Mouse (Mus musculus): ENCODE results near the gene Tmem170. TPM values are rescaled to one million over a fixed set of nuclear protein-coding genes. Genes with fewer than 3 reads are reported as not detected.
"Not testable (repeated sequence)": the region's sequence is repeated elsewhere in the genome, so short reads cannot be mapped to it uniquely, and the experiment has no call there.

The Tmem170 gene
- total RNA-seq, 1 experiment from 2014 or later, result 0.95 TPM

DNA sequence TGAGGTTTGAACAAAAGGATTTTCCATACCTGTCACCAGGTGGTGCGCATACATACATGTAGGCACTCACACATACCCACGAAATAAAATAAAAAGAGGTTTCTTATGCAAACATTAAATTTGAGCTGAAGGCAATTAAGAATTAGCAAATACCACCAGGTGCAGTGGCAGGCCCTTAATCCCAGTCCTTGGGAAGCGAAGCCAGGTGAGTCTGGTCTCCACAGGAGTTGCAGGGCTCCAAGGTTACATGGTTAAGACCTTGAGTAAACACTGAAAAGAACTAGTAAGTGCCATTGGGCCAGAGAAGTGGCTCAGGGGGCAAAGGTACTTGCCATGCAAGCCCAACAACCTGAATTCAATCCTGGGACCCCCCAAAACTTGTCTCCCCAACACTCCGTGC is 7.1 kb upstream of the Tmem170 start:
- ATAC-seq (replicated peaks; ENCODE audit: insufficient number of reproducible peaks, low FRiP score, low TSS enrichment, poor library complexity, severe bottlenecking), result no peak

DNA sequence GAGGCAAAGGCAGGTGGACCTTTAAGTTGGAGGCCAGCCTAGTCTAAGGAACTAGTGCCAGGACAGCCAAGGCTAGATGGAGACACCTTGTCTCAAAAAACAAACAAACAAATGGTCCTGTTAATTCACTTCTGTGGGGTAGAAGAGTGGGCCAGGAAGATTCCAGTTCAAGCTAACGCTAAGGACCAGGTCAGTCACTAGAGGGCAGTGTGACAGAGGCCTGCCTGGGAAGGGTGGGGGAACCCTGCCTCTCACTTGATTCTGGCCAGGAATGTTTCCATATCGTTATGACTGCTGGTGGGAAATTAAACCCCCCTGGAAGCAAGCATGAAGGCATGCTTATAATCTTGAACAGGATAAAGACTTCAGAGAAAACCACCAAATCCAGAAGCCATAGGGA is 5.0 kb upstream of the Tmem170 start:
- peak; percentile 62; the same call in 1 of the 2 replicates for ATAC-seq (replicated peaks; ENCODE audit: insufficient number of reproducible peaks, low FRiP score, low TSS enrichment, poor library complexity, severe bottlenecking)

DNA sequence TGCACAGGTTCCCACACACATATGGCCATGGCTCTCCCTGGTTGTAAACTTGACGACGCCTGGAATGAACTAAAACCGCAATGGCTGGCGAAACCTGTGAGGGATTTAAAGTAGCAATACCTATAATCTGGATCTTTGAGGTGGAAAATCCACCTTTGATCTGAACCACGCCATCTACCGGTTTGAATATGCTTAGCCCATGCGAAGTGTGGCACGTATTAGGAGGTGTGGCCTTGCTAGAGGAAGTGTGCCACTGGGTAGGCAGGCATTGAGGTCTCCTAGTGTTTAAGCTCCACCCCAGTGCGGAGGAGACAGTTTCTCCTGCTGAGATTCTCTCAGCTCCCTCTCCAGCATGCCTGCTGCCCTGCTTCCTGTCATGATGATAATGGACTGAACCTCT is 1.2 kb upstream of the Tmem170 start:
- ATAC-seq (replicated peaks; ENCODE audit: insufficient number of reproducible peaks, low FRiP score, low TSS enrichment, poor library complexity, severe bottlenecking), result no peak

DNA sequence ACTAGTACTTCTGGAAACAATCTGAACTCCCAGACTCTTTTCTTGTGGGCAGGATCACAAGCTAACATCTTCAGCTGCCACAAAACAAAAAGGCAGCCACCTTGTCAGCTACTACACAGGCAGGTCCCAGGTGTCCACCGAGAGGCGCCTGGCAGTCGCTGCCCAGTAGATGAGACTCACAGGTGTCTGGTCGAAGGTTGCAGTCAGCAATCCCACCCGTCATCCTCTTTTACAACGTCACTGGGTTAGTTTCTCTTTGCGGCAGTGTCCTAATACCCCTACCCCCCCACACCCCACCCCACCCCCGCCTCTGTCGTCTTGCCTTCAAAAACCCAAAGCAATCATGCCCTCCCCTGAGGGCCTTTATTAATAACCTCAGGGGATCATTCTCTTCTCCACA is 792 bp downstream of the Tmem170 start:
- no peak for ATAC-seq (replicated peaks; ENCODE audit: insufficient number of reproducible peaks, low FRiP score, low TSS enrichment, poor library complexity, severe bottlenecking)

DNA sequence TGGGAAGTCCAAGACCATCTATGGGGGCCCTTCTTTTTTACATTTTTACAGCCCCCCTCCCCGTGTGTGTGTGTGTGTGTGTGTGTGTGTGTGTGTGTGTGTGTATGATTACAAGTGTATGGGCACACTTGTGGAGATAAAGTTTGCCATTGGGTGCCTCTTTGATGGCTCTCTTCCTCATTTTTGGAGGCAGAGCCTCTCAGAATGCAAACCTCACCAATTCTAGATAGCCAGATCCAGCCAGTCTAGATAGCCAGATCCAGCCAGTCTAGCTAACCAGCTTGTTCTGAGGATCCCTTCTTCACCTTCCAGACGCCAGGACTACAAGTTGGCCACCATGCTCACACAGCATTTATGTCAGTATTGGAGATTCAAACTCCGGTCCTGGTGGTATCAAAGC is 5.3 kb downstream of the Tmem170 start:
- ATAC-seq (replicated peaks; ENCODE audit: insufficient number of reproducible peaks, low FRiP score, low TSS enrichment, poor library complexity, severe bottlenecking), result no peak

DNA sequence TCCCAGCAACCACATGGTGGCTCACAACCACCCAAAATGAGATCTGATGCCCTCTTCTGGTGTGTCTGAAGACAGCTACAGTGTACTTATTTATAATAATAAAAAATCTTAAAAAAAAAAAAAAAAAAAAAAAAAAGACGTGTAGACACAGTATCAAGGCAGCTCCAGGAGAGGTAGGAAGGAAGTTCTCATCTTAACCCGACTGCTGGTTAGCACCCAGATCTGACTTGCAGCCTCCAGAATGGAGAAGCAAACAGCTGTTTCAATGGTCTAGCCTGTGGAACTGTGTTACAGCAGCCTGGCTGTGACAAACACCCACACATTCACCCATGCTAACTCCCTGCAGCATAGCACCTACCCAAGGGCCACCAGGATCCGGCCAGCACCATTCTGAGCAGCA is 6.2 kb downstream of the Tmem170 start:
- ATAC-seq (replicated peaks; ENCODE audit: insufficient number of reproducible peaks, low FRiP score, low TSS enrichment, poor library complexity, severe bottlenecking), result no peak

DNA sequence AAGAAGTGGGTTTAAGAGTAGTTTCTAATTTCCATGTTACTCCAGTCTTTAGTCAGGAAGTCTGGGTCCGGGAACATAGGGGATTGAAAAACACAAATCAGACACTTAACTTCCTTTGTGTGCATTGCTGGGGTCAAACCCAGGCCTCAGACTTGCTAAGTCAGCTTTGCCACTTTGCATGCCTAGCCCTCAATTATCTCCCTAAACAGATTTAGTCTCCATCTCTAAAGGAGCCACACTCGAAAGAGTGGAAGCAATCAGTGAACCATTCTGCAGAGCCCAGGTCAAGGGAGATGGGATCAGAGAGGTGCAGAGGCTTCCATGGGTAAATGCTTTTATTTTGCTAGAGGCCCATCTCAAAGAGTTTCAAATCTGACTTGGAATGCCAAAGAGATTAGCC is 7.9 kb downstream of the Tmem170 start:
- ATAC-seq (replicated peaks; ENCODE audit: insufficient number of reproducible peaks, low FRiP score, low TSS enrichment, poor library complexity, severe bottlenecking), result no peak

DNA sequence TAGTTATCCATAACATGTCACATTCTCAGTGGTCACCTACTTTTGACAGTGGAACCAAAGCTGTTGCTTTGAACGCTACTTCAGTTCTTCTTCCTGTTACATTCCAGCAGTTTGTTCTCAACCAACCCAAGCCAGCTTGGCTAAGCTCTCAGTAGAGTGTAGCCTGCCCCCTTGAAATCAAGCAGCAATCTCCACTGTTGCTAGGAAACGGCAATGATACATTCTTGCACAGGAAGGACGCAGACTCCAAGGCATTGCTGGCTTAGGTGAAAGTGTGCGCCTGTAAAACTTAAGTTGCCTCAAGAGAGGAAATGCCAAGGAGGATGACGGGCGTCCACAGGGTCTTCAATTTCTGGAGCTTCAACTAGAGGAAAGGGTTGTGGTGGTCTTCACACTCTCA is 10.7 kb downstream of the Tmem170 start:
- no peak for ATAC-seq (replicated peaks; ENCODE audit: insufficient number of reproducible peaks, low FRiP score, low TSS enrichment, poor library complexity, severe bottlenecking)

DNA sequence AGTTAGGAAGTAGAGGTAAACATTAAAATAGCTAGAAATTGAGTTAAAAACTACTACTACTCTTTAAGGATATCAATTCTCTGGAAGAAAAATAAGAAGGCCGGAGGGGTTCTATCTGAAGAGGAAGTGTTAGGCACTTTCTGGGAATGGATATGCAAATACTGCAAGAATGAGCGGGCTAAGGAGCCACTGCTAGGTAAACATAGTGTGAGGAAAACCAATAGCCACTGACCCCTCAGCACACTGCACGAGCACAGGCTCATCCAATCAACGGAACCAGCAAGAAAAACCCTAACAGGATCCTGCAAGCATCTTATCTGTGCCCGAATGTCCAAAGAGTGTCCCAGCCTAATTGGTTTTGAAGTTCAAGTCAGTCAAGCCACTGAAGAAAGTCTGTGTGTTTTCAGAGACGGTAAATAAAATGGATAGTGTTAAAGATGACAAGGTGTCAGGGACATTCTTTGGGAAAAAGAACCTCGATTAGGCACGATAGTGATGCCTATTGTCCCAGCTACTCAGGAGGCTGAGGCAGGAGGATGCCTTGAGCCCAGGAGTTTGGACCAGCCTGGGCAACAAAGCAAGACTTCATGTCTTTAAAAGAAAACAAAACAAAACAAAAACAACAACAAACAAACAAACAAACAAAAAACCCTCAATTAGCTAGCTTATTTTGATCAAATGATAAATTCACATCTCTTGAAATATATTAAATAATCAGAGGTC is 11.3 kb downstream of the Tmem170 start:
- ATAC-seq (replicated peaks; ENCODE audit: insufficient number of reproducible peaks, low FRiP score, low TSS enrichment, poor library complexity, severe bottlenecking), result no peak

DNA sequence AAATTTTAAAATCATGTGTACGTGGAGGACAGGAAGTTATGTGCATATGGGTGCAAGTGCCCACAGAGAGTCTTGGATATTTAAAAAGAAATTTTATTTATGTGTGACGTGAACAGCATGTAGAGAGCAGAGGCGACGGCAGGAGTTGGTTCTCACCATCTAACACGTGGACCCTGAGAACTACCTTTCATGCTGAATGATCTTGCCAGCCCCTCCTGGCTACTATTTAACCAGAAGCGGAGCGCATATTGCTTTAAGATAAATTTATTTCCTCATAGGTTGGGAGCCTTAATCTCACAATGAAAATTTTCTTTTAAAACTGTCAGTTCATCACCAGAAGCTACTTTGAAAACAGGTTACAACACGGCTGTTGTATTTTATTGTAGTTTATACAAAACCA is 11.9 kb downstream of the Tmem170 start:
- ATAC-seq (replicated peaks; ENCODE audit: insufficient number of reproducible peaks, low FRiP score, low TSS enrichment, poor library complexity, severe bottlenecking), result no peak

DNA sequence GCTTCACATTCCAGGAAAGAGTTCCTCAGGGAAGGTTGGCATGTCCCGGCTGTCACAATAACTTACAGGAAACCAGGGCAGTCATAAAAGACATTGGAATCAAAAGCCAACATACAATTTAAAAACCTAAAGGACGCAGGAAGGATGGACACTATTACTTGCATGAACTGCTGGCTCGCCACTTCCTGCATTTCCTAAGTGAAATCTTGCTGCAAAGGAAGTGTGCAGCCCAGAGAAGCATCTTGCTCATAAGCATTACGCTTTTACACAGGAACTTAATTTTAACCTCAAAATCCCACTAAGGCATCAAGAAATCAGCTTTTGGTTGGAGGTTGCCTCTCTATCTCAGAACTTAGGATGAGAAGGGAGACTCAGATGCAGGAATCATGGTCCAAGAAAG is 13.3 kb downstream of the Tmem170 start:
- no peak for ATAC-seq (replicated peaks; ENCODE audit: insufficient number of reproducible peaks, low FRiP score, low TSS enrichment, poor library complexity, severe bottlenecking)

DNA sequence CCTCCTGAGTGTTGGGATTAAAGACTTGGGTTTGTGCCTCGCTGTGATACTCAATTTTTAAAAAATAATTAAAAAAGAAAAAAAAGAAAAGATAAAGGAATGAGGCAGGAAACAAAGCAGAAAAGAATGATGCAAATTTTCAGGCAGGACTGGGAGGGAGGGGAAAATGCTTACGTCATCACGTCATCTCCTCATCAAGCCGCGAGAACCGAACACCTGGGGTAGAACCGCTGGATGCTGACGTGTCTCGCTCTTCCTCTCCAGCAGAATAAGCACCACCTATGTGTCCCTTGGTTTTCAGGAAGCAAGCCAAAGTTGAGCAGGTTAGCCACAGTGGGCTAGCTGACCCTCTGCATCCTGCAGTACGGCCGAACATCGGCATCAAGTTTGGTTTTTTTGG is 20.6 kb downstream of the Tmem170 start:
- no peak for ATAC-seq (replicated peaks; ENCODE audit: insufficient number of reproducible peaks, low FRiP score, low TSS enrichment, poor library complexity, severe bottlenecking)

DNA sequence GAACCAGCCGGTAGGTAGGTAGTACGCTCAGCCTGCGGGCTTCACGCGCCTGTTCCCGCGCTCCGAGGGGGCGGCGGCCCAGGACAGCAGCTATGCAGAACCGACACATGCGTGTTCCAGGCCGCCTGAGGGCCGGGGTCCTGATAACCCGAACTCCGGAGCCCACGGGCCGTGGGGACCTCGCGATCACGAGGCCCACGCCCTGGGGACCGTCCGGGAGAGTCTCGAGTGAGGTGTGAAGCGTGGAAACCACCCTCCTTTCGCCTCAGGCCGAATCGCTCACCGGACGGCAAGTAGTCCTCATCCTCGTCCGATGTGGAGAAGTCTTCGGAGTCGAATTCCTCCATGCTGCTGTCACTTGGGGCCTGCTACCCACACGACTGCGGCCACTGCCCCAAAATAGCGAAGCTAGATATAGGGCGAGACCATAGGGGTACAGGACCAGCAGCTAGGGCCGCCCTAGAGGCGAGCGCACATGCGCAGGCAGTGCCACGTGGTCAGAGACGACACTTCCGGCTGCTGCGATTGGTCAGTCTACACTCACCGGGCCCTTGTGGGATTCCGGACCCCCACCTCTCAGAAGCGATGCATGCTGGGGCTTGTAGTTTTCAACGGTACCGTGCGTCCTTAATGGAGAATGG is 22.6 kb downstream of the Tmem170 start, which contains the start of gene Cfdp1:
Gene Cfdp1 (minus strand): TSS at position 431 of the 641 bp plus-strand sequence.
- ATAC-seq (replicated peaks; ENCODE audit: insufficient number of reproducible peaks, low FRiP score, low TSS enrichment, poor library complexity, severe bottlenecking), result peak; percentile 100

DNA sequence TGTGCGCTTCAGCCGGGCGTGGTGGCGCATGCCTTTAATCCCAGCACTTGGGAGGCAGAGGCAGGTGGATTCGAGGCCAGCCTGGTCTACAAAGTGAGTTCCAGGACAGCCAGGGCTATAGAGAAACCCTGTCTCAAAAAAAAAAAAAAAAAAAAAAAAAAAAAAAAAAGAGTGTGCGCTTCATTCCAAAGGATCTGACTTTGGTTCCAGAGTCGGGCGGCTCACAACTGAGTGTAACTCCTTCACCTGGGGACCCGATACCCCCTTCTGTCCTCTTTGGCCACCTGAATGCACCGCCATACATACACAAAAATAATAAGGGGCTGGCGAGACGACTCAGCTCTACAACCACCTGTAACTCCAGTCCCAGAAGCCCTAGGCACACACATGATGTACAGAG is 23.3 kb downstream of the Tmem170 start:
- not testable (repeated sequence) for ATAC-seq (replicated peaks; ENCODE audit: insufficient number of reproducible peaks, low FRiP score, low TSS enrichment, poor library complexity, severe bottlenecking)

DNA sequence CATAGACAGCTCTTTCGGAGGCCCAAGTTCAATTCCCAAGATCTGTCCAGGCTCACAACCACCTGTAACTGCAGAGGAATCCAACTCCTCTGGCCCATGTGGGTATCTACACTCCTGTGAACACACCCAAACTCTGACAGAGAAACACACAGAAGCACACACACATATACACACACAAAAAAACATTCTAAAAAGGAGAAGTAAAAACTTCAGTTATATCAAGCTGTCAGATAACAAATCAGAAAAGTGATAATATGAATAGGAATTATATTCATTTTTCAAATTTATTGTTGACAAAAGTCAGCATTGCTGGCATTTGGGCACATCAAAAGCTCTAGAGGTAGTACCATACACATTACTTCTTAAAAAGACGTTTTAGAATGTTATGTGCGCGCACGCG is 29.8 kb downstream of the Tmem170 start:
- ATAC-seq (replicated peaks; ENCODE audit: insufficient number of reproducible peaks, low FRiP score, low TSS enrichment, poor library complexity, severe bottlenecking), result no peak

DNA sequence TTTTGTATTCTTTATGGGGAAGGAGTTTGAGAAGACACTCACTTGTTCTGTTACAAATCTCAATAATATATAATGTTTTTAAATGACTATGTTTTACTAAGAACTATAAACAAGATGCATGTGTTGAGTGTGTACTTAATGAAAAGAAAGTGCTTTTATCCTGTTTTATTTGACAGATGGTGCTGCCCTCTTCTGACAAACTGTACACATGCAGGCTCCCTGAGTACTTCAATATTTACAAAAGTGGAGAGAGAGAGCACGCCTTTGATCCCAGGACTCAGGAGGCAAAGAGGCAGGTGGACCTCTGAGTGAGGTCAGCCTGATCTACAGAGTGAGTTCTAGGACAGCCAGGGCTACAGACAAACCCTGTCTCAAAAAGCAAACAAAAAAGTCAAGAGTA is 41.0 kb downstream of the Tmem170 start:
- no peak for ATAC-seq (replicated peaks; ENCODE audit: insufficient number of reproducible peaks, low FRiP score, low TSS enrichment, poor library complexity, severe bottlenecking)

DNA sequence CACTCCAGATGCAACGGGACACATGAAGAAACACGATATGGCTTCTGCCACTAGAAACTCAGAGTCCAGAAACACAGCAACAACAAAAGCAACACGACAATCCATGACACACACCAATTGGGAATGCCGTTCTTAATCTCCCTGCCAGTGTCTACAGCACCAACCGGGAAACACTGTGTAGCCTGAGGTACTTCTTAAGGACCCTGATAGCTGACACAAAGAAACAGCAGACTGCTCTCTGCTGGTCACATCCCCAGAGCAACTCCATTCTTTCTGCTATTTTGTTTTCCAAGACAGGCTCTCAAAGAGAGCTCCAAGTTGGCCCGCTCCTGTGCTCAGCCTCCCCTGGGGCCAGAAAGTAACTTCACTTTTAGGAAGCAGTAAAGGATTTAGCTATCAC is 42.5 kb downstream of the Tmem170 start:
- no peak for ATAC-seq (replicated peaks; ENCODE audit: insufficient number of reproducible peaks, low FRiP score, low TSS enrichment, poor library complexity, severe bottlenecking)

DNA sequence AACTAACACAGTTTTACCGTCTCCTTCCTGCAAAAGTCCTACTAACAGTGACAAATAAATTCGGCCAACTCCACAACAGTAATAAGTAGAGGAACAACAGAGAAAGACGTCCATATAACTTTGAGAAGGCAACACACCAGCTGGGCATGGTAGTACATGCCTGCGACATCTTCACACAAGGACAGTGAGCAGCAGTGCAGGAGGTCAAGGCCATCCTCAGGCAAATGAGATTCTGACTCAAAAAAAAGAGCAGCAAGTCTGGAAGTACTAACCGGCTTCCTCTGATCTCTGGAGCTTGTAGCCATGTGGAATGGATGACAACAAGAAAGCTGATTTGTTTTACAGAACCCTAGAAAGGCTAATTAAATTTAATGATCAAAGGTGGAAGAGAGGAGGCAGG is 43.6 kb downstream of the Tmem170 start:
- ATAC-seq (replicated peaks; ENCODE audit: insufficient number of reproducible peaks, low FRiP score, low TSS enrichment, poor library complexity, severe bottlenecking), result no peak

DNA sequence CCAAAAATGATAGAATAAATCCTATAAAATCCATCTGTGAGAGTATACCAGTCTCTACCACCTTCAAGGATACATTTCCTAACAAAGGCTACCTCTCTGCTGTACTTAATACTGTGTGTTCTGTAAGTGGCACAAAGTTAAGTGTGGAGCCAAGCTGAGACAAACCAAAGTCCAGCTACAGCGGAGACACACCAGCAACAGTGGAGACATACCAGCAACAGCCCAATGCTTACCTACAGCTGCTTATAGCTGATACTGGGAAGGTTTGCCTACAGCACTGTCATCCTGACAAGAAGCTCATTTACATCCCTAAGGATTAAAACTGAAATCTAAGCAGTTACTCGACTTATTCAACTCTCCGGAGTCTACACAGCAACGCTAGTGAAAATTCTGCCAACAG is 44.6 kb downstream of the Tmem170 start:
- ATAC-seq (replicated peaks; ENCODE audit: insufficient number of reproducible peaks, low FRiP score, low TSS enrichment, poor library complexity, severe bottlenecking), result no peak

DNA sequence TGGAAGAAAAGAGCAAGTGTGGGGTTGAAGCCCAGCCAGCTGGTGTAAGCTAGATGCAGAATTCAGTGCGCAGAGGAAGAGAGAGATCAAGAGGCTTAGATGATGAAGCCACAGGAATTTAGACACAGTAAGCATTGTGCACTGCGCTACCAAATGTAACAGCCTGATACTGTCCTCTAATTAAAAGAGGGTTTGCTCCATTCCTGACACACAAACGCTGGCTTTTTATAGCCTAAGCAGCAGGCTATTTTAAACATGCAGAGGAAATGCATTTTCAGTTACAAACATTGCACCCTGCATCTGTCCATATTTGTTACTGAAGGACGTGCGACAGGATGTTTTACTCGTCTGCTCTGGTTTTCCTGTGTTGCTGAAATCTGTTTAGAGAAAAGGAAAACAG is 48.0 kb downstream of the Tmem170 start:
- no peak for ATAC-seq (replicated peaks; ENCODE audit: insufficient number of reproducible peaks, low FRiP score, low TSS enrichment, poor library complexity, severe bottlenecking)

DNA sequence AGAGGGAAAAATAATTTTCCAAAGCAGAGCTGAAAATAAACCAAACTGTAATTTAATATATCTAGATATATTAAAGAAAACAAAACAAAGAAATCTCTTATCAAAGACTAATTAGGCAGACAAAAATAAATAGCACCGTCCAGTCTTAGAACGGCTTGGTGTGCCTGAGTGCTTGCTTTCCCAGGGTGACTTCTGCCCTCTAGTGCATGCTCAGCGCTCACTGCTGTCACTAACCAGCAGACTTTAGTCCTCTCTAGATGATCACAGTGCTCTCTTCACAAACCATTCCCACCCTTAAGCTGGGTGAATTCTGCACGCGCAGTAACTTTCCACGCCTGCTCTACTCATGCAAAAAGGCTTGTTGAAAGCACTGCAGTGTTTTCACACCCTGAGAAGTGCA is 51.3 kb downstream of the Tmem170 start:
- no peak for ATAC-seq (replicated peaks; ENCODE audit: insufficient number of reproducible peaks, low FRiP score, low TSS enrichment, poor library complexity, severe bottlenecking)
